Mouse (Mus musculus) ES-E14 (cell line): Measurements from ENCODE around the gene Il4ra.

ENCODE experiments used
- CHD2 ChIP-seq: IDR thresholded peaks from 2 replicates; pipeline ENCODE4 v1.6.1; 2014; ENCODE audit warnings: mild to moderate bottlenecking, low read depth, low read length, inconsistent platforms
- ZC3H11A ChIP-seq: IDR thresholded peaks from 2 replicates; pipeline ENCODE4 v1.6.1; 2012; ENCODE audit warnings: low read depth, mild to moderate bottlenecking, inconsistent platforms, low read length, borderline replicate concordance
- ZNF384 ChIP-seq: IDR thresholded peaks from 2 replicates; pipeline ENCODE4 v1.6.1; 2012; ENCODE audit warnings: low read depth, low read length, inconsistent platforms

DNA sequence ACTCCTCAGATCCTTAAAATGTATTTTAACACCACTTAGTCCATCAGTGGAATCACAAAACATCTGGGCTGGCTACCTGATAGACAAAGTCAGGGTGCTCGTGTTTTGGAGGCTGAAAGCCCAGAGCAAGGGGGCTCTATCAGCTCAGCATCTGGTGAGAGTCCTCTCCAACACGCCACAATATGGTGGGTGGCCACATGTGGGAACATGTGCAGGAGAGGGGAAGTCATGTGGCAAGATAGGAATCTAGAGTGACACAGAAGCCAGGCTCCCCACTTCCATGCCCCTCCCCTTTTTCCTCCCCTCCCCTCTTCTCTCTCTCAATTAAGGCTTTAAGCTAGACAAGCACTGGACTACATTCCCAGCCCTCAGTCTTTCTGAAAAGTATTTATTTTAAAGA is 40.1 kb upstream of the Il4ra start:
- TF ChIP-seq ZC3H11A (no peak), ZNF384 (no peak), CHD2 (no peak)
